Mouse (Mus musculus) MEL (cell line): ENCODE measurements around the gene Amz2. TPM values are rescaled to one million over a fixed set of nuclear protein-coding genes. Genes with fewer than 3 reads are reported as not detected.

ENCODE experiments used
- DNase-seq: peaks from one replicate; pipeline ENCODE4 v3.0.0; 2011; ENCODE audit warnings: low read depth, low spot score
- H3K27ac ChIP-seq: 2 replicates; pipeline ENCODE4 v1.5.1; 2012; ENCODE audit warnings: low read depth, mild to moderate bottlenecking, control low read depth, low read length, moderate library complexity; ENCODE audit not compliant: control insufficient read depth
- H3K27me3 ChIP-seq, 2 experiments: fragments of 150-350 bp in 1 of 2; sonication (generic) in 1 of 2; 2 replicates each; pipeline ENCODE4 v1.6.1; 2012; ENCODE audit warnings: low read length in 2 of 2, mild to moderate bottlenecking in 2 of 2, improper control_type of control experiment in 1 of 2, moderate library complexity in 1 of 2; ENCODE audit not compliant: insufficient read depth in 2 of 2, control insufficient read depth in 1 of 2
- H3K36me3 ChIP-seq, 2 experiments: 2 replicates each; pipeline ENCODE4 v1.6.1; 2012 to 2014; ENCODE audit warnings: low read length in 2 of 2, improper control_type of control experiment in 1 of 2, inconsistent platforms in 1 of 2, mild to moderate bottlenecking in 1 of 2; ENCODE audit not compliant: insufficient read depth in 2 of 2, control insufficient read depth in 1 of 2
- H3K4me1 ChIP-seq, 2 experiments: fragments of 150-350 bp in 1 of 2; sonication (generic) in 1 of 2; 2 replicates each; pipeline ENCODE4 v1.6.1; 2012; ENCODE audit warnings: low read length in 2 of 2, improper control_type of control experiment in 1 of 2, mild to moderate bottlenecking in 1 of 2; ENCODE audit not compliant: insufficient read depth in 2 of 2, control insufficient read depth in 1 of 2
- H3K4me3 ChIP-seq, 2 experiments: fragments of 150-350 bp in 1 of 2; sonication (generic) in 1 of 2; 2 replicates each; pipeline ENCODE4 v1.5.1; 2012; ENCODE audit warnings: low read depth in 2 of 2, low read length in 2 of 2, mild to moderate bottlenecking in 2 of 2, moderate library complexity in 2 of 2, control low read depth in 1 of 2, improper control_type of control experiment in 1 of 2; ENCODE audit not compliant: control insufficient read depth in 1 of 2, insufficient read depth in 1 of 2
- H3K79me2 ChIP-seq: 2 replicates; pipeline ENCODE4 v1.6.1; 2012; ENCODE audit warnings: mild to moderate bottlenecking, low read length, moderate library complexity; ENCODE audit not compliant: control insufficient read depth, poor library complexity, insufficient read depth
- H3K9ac ChIP-seq: 2 replicates; pipeline ENCODE4 v1.6.1; 2012; ENCODE audit warnings: low read depth, mild to moderate bottlenecking, control low read depth, low read length, moderate library complexity; ENCODE audit not compliant: control insufficient read depth, poor library complexity, severe bottlenecking
- H3K9me3 ChIP-seq: fragments of 150-350 bp; sonication (generic); replicated peaks from 2 replicates; pipeline ENCODE4 v1.6.1; 2012; ENCODE audit warnings: mild to moderate bottlenecking, low read length, improper control_type of control experiment, moderate library complexity; ENCODE audit not compliant: insufficient read depth
- BHLHE40 ChIP-seq: IDR thresholded peaks from 2 replicates; pipeline ENCODE4 v1.6.1; 2012; ENCODE audit warnings: low read depth, mild to moderate bottlenecking, inconsistent platforms, low read length, improper control_type of control experiment, borderline replicate concordance
- CHD1 ChIP-seq: IDR thresholded peaks from 2 replicates; pipeline ENCODE4 v1.6.1; 2012; ENCODE audit warnings: low read depth, mild to moderate bottlenecking, inconsistent platforms, low read length, improper control_type of control experiment
- CHD2 ChIP-seq: IDR thresholded peaks from 2 replicates; pipeline ENCODE4 v1.6.1; 2011; ENCODE audit warnings: low read length, improper control_type of control experiment
- CTCF ChIP-seq, 3 experiments: IDR thresholded peaks in 2 of 3; conservative IDR thresholded peaks in 1 of 3; 2 replicates each; pipeline ENCODE4 v1.5.1; 2011 to 2012; ENCODE audit warnings: low read length in 3 of 3, low read depth in 2 of 3, mild to moderate bottlenecking in 2 of 3, improper control_type of control experiment in 1 of 3, inconsistent platforms in 1 of 3, mixed read lengths in 1 of 3, moderate library complexity in 1 of 3; ENCODE audit not compliant: control insufficient read depth in 1 of 3, insufficient read depth in 1 of 3, poor library complexity in 1 of 3, severe bottlenecking in 1 of 3
- E2F4 ChIP-seq: IDR thresholded peaks from 2 replicates; pipeline ENCODE4 v1.6.1; 2011; ENCODE audit warnings: low read depth, low read length, improper control_type of control experiment, borderline replicate concordance
- EP300 ChIP-seq, 2 experiments: IDR thresholded peaks; 2 replicates each; pipeline ENCODE4 v1.6.1; 2011; ENCODE audit warnings: improper control_type of control experiment in 2 of 2, low read length in 2 of 2, low read depth in 1 of 2, mild to moderate bottlenecking in 1 of 2
- ETS1 ChIP-seq: IDR thresholded peaks from 2 replicates; pipeline ENCODE4 v1.6.1; 2012; ENCODE audit warnings: low read depth, mild to moderate bottlenecking, inconsistent platforms, low read length, improper control_type of control experiment, moderate library complexity
- GABPA ChIP-seq: IDR thresholded peaks from 2 replicates; pipeline ENCODE4 v1.6.1; 2012; ENCODE audit warnings: low read depth, mild to moderate bottlenecking, inconsistent platforms, low read length, improper control_type of control experiment, moderate library complexity
- GATA1 ChIP-seq: IDR thresholded peaks from 2 replicates; pipeline ENCODE4 v1.6.1; 2011; ENCODE audit warnings: low read depth, low read length, improper control_type of control experiment
- HCFC1 ChIP-seq: IDR thresholded peaks from 2 replicates; pipeline ENCODE4 v1.6.1; 2012; ENCODE audit warnings: low read depth, mild to moderate bottlenecking, inconsistent platforms, low read length, improper control_type of control experiment, moderate library complexity
- JUND ChIP-seq: IDR thresholded peaks from 2 replicates; pipeline ENCODE4 v1.6.1; 2011; ENCODE audit warnings: low read depth, mild to moderate bottlenecking, improper control_type of control experiment, low read length
- KAT2A ChIP-seq: conservative IDR thresholded peaks from 2 replicates; pipeline ENCODE4 v1.6.1; 2012; ENCODE audit warnings: low read depth, low read length, improper control_type of control experiment, inconsistent platforms
- MAFK ChIP-seq: IDR thresholded peaks from 2 replicates; pipeline ENCODE4 v1.6.1; 2011; ENCODE audit warnings: low read depth, mild to moderate bottlenecking, low read length, improper control_type of control experiment, borderline replicate concordance
- MAZ ChIP-seq: IDR thresholded peaks from 2 replicates; pipeline ENCODE4 v1.6.1; 2012; ENCODE audit warnings: low read depth, mild to moderate bottlenecking, inconsistent platforms, low read length, improper control_type of control experiment
- MEF2A ChIP-seq: IDR thresholded peaks from 2 replicates; pipeline ENCODE4 v1.6.1; 2014; ENCODE audit warnings: low read depth, mild to moderate bottlenecking, inconsistent platforms, low read length, improper control_type of control experiment; ENCODE audit not compliant: poor library complexity, insufficient replicate concordance, severe bottlenecking; ENCODE audit errors: extremely low read depth
- MXI1 ChIP-seq: IDR thresholded peaks from 2 replicates; pipeline ENCODE4 v1.6.1; 2011; ENCODE audit warnings: mild to moderate bottlenecking, low read depth, low read length, improper control_type of control experiment
- MYB ChIP-seq: IDR thresholded peaks from 2 replicates; pipeline ENCODE4 v1.6.1; 2011; ENCODE audit warnings: mild to moderate bottlenecking, low read depth, low read length, improper control_type of control experiment
- MYC ChIP-seq: IDR thresholded peaks from 2 replicates; pipeline ENCODE4 v1.6.1; 2011; ENCODE audit warnings: low read depth, mild to moderate bottlenecking, low read length, improper control_type of control experiment, moderate library complexity
- NELFE ChIP-seq: IDR thresholded peaks from 2 replicates; pipeline ENCODE4 v1.6.1; 2011; ENCODE audit warnings: low read depth, low read length, improper control_type of control experiment
- NRF1 ChIP-seq: IDR thresholded peaks from 2 replicates; pipeline ENCODE4 v1.6.1; 2014; ENCODE audit warnings: low read depth, mild to moderate bottlenecking, inconsistent platforms, low read length, improper control_type of control experiment, moderate library complexity; ENCODE audit not compliant: poor library complexity, insufficient read depth, severe bottlenecking
- POLR2A ChIP-seq, 2 experiments: IDR thresholded peaks; 2 replicates each; pipeline ENCODE4 v1.6.1; 2011 to 2012; ENCODE audit warnings: low read length in 2 of 2, mild to moderate bottlenecking in 2 of 2, control low read depth in 1 of 2, improper control_type of control experiment in 1 of 2, low read depth in 1 of 2, moderate library complexity in 1 of 2; ENCODE audit not compliant: control insufficient read depth in 1 of 2, insufficient read depth in 1 of 2, poor library complexity in 1 of 2
- POLR2AphosphoS2 ChIP-seq: IDR thresholded peaks from 2 replicates; pipeline ENCODE4 v1.6.1; 2011; ENCODE audit warnings: low read length, improper control_type of control experiment
- POLR2AphosphoS5 ChIP-seq: IDR thresholded peaks from 2 replicates; pipeline ENCODE4 v1.6.1; 2012; ENCODE audit warnings: low read depth, borderline replicate concordance, mild to moderate bottlenecking, inconsistent platforms, low read length, moderate library complexity, mixed read lengths
- RCOR1 ChIP-seq: IDR thresholded peaks from 2 replicates; pipeline ENCODE4 v1.6.1; 2012; ENCODE audit warnings: low read depth, mild to moderate bottlenecking, inconsistent platforms, low read length, improper control_type of control experiment
- SIN3A ChIP-seq: IDR thresholded peaks from 2 replicates; pipeline ENCODE4 v1.6.1; 2012; ENCODE audit warnings: low read length, improper control_type of control experiment, inconsistent platforms
- SMC3 ChIP-seq: IDR thresholded peaks from 2 replicates; pipeline ENCODE4 v1.6.1; 2011; ENCODE audit warnings: low read depth, low read length, improper control_type of control experiment
- TBP ChIP-seq: IDR thresholded peaks from 2 replicates; pipeline ENCODE4 v1.8.0; 2011; ENCODE audit warnings: low read depth, low read length, improper control_type of control experiment
- TCF12 ChIP-seq: IDR thresholded peaks from 2 replicates; pipeline ENCODE4 v1.6.1; 2014; ENCODE audit warnings: low read depth, mild to moderate bottlenecking, inconsistent platforms, low read length, improper control_type of control experiment, moderate library complexity
- UBTF ChIP-seq: IDR thresholded peaks from 2 replicates; pipeline ENCODE4 v1.6.1; 2012; ENCODE audit warnings: low read depth, mild to moderate bottlenecking, inconsistent platforms, low read length, improper control_type of control experiment, moderate library complexity, borderline replicate concordance; ENCODE audit not compliant: insufficient read depth
- USF1 ChIP-seq: IDR thresholded peaks from 2 replicates; pipeline ENCODE4 v1.6.1; 2014; ENCODE audit warnings: low read depth, mild to moderate bottlenecking, inconsistent platforms, low read length, improper control_type of control experiment, moderate library complexity
- USF2 ChIP-seq, 2 experiments: IDR thresholded peaks; 2 replicates each; pipeline ENCODE4 v1.6.1; 2011 to 2012; ENCODE audit warnings: improper control_type of control experiment in 2 of 2, low read length in 2 of 2, borderline replicate concordance in 1 of 2, inconsistent platforms in 1 of 2, low read depth in 1 of 2, mild to moderate bottlenecking in 1 of 2; ENCODE audit not compliant: insufficient read depth in 1 of 2
- ZKSCAN1 ChIP-seq: IDR thresholded peaks from 2 replicates; pipeline ENCODE4 v1.6.1; 2012; ENCODE audit warnings: low read depth, mild to moderate bottlenecking, inconsistent platforms, low read length, improper control_type of control experiment, moderate library complexity
- ZMIZ1 ChIP-seq: IDR thresholded peaks from 2 replicates; pipeline ENCODE4 v1.6.1; 2012; ENCODE audit warnings: low read depth, mild to moderate bottlenecking, inconsistent platforms, low read length, improper control_type of control experiment, moderate library complexity
- polyA plus RNA-seq, 2 experiments: library from polyadenylated mRNA; stranded (reverse) in 1 of 2; unstranded in 1 of 2; fragments of >175 nt in 1 of 2; fragments of >200 nt in 1 of 2; gene quantifications; 2 replicates each; pipeline versions ENCODE4 v1.2.1 to v1.2.4; 2012; ENCODE audit warnings: low replicate concordance in 2 of 2, low read depth in 1 of 2; ENCODE audit not compliant: insufficient read length in 2 of 2, insufficient read depth in 1 of 2, missing spikeins in 1 of 2
- total RNA-seq: library from RNA; depleted of rRNA; stranded (reverse); fragments of 300-350 nt; gene quantifications from 2 replicates; pipeline ENCODE4 v1.2.3, GENCODE M21; 2012; rRNA removed

Gene Amz2
- total RNA-seq (40.2 and 41.6 TPM in 2 replicates), polyA plus RNA-seq (1,000 to 10,000 TPM in 1 of 2 experiments, 10 to 100 TPM in 1; 47.1 to 1,743 TPM)

GRCm38 (mm10) chr11:109425392-109426271 lies at the start of gene Amz2:
Gene Amz2, plus strand, starts transcription at chr11:109425946.
- H3K4me3 ChIP-seq = peak within 1 kb of the TSS; percentile 82 to 89
- TF ChIP-seq JUND = no peak
- peak; percentile 57 to 72; a peak in 3 of 4 replicates for TF ChIP-seq POLR2A (IDR thresholded peaks at IDR 0.05; ENCODE audit: control insufficient read depth in 1 of 2, insufficient read depth in 1 of 2, low read depth in 1 of 2, low read length in 2 of 2, poor library complexity in 1 of 2)
- TF ChIP-seq MXI1 = peak; percentile 76
- TF ChIP-seq SIN3A = no peak; the same call in 1 of the 2 replicates
- peak; percentile 50; the same call in 1 of the 2 replicates for TF ChIP-seq POLR2AphosphoS2
- 0 out of 2 replicates have a peak, but pooled peaks have one; percentile 23 for TF ChIP-seq BHLHE40
- peak; percentile 67 for TF ChIP-seq TBP
- TF ChIP-seq UBTF = no peak
- TF ChIP-seq ZKSCAN1 = no peak
- peak; percentile 97; the same call in 1 of the 2 replicates for TF ChIP-seq MAZ
- no peak for TF ChIP-seq CHD2
- peak; percentile 85 for TF ChIP-seq NRF1
- peak; percentile 67 for TF ChIP-seq NELFE
- TF ChIP-seq HCFC1 = peak; percentile 91
- peak; percentile 84 for TF ChIP-seq SMC3
- no peak for TF ChIP-seq GABPA
- no peak for TF ChIP-seq USF2 (IDR thresholded peaks at IDR 0.05; ENCODE audit: borderline replicate concordance in 1 of 2, insufficient read depth in 1 of 2, low read depth in 1 of 2, low read length in 2 of 2)
- no peak for TF ChIP-seq MEF2A
- TF ChIP-seq ETS1 = peak; percentile 62; the same call in 1 of the 2 replicates
- TF ChIP-seq RCOR1 = 0 out of 2 replicates have a peak, but pooled peaks have one; percentile 31
- peak; percentile 52; the same call in 1 of the 2 replicates for TF ChIP-seq KAT2A
- peak; percentile 67 for TF ChIP-seq TCF12
- TF ChIP-seq GATA1 = no peak
- peak; percentile 52 to 97 (median 82) for TF ChIP-seq CTCF (IDR thresholded peaks at IDR 0.05 in 2 of 3, conservative IDR thresholded peaks at IDR 0.05 in 1 of 3; ENCODE audit: control insufficient read depth in 1 of 3, insufficient read depth in 1 of 3, low read depth in 2 of 3, low read length in 3 of 3, poor library complexity in 1 of 3, severe bottlenecking in 1 of 3)
- no peak for TF ChIP-seq CHD1
- no peak for TF ChIP-seq POLR2AphosphoS5
- peak; percentile 49 for TF ChIP-seq USF1
- peak; percentile 75 for TF ChIP-seq MYB
- no peak for TF ChIP-seq MAFK
- TF ChIP-seq E2F4 = no peak; the same call in 1 of the 2 replicates
- peak; percentile 53 for TF ChIP-seq MYC
- TF ChIP-seq ZMIZ1 = peak; percentile 69; the same call in 1 of the 2 replicates
- TF ChIP-seq EP300 (IDR thresholded peaks at IDR 0.05; ENCODE audit: low read depth in 1 of 2, low read length in 2 of 2) = peak; percentile 16 to 77; a peak in 3 of 4 replicates

More at GRCm38 (mm10) chr11:109425392-109426271, at the start of gene Amz2:
- peaks cover 5% of the 10 kb centered on the region; the same call in 1 of the 2 replicates for H3K79me2 ChIP-seq
- H3K9ac ChIP-seq = peak within 1 kb of the TSS; percentile 72
- peaks cover 5 to 9% of the 10 kb centered on the region in 2 experiments for H3K36me3 ChIP-seq
- H3K4me1 ChIP-seq = peaks cover 4 to 15% of the 10 kb centered on the region in 2 experiments
- peak within 1 kb of the TSS; percentile 84 for H3K27ac ChIP-seq
- DNase-seq = peak; percentile 100
- no peaks in the 10 kb centered on the region for H3K9me3 ChIP-seq
- no peaks in the 10 kb centered on the region for H3K27me3 ChIP-seq
